Mouse (Mus musculus): ENCODE results near the gene Kif1a.
"Not testable (repeated sequence)": the region's sequence is repeated elsewhere in the genome, so short reads cannot be mapped to it uniquely, and the experiment has no call there.

The Kif1a gene

GRCm38 (mm10) chr1:92971879-92972795 lies 129.6 kb downstream of the Kif1a start:
- DNase-seq (ENCODE audit: low read depth in 1 of 2, low spot score in 2 of 2), result peak in 1 of 2 experiments; percentile 68

DNA sequence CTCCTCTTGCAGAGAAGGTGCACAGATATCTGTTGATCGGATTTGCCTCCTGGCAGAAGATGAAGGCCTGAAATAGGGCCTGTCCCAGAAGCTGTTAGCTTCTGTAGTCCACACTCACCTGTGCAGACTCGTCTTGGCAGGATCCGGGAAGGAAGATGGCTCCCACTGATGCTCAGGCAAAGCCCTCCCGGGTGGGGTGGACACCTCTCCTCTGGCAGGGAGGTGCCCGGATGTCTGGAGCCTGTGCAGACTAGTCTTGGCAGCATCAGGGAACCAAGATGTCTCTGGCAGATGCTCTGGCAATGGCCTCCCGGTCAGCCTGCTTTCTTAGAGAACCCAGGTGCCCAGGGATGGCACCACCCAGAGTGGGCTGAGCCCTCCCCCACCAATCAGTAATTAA lies 131.0 kb downstream of the Kif1a start:
- not testable (repeated sequence) for DNase-seq (ENCODE audit: low read depth in 1 of 2, low spot score in 2 of 2)
